Mouse (Mus musculus): Measurements from ENCODE around the gene Mark3. TPM values are rescaled to one million over a fixed set of nuclear protein-coding genes. Genes with fewer than 3 reads are reported as not detected.

Gene Mark3
- total and polyA plus RNA-seq, 3 experiments = 43.9 to 71.6 TPM; not detected in 1

DNA sequence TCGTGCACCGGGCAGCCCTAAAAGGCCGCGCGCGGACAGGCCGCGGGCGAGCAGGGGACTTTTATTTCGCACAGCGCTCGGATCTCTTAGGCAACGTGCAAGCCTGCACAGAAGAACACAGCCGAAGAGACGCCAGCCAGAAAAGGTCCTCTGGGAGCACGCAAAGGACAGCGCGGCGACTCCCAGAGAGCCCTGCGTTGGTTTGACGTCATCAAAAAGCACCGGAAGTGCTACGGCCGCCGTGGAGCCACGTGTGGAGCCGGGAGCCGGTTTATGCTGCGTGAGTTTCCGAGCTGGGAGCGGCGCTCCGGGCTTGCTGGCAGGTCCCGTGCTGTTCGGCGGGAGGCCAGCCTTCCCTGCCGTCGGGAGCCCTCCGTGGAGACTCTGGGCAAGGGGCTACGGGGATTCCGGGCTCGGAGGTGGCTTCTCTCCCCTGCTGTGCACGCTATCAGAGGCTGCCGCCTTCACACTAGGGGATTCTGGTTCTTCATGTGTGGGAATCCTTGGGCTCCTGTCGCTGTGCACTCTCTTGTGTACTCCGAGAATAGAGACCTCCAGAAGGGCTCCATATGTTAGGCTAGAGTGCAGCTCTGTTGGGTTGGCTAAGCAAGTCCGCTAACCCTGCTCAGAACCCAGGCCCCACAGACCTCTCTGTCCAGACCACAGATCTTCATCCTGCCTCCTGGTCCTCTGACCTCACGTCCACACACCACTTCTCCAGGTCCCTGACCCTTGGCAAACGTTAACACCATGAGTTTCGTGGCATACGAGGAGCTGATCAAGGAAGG, 103.8 kb downstream of the Mark3 start, which contains the start of gene Trmt61a:
Trmt61a (plus strand) TSS at position 224 of the 788 bp plus-strand sequence.
- Histone ChIP-seq H3K27ac (ENCODE audit: control insufficient read depth, low read depth, low read length) (peak within 1 kb of the TSS; percentile 95), H3K27me3 (ENCODE audit: control insufficient read depth in 1 of 2, insufficient read depth in 2 of 2, low read length in 2 of 2) (no peaks in the 10 kb centered on the region), H3K79me2 (ENCODE audit: control insufficient read depth, insufficient read depth, low read length, poor library complexity) (peaks cover 25% of the 10 kb centered on the region), H3K9ac (ENCODE audit: control insufficient read depth, low read depth, low read length, poor library complexity, severe bottlenecking) (peak within 1 kb of the TSS; percentile 91), H3K36me3 (ENCODE audit: control insufficient read depth in 1 of 2, insufficient read depth in 2 of 2, low read length in 2 of 2) (peaks cover 0 to 12% of the 10 kb centered on the region in 2 experiments; a peak in 2 of 4 replicates), H3K9me3 (replicated peaks; ENCODE audit: insufficient read depth, low read length) (no peaks in the 10 kb centered on the region), H3K4me1 (ENCODE audit: control insufficient read depth in 1 of 2, insufficient read depth in 2 of 2, low read length in 2 of 2) (peaks cover 8 to 17% of the 10 kb centered on the region in 2 experiments), H3K4me3 (ENCODE audit: control insufficient read depth in 1 of 2, insufficient read depth in 1 of 2, low read depth in 2 of 2, low read length in 2 of 2) (peak within 1 kb of the TSS; percentile 84 to 93)
- peak; percentile 96 for DNase-seq (ENCODE audit: low read depth, low spot score)
- TF ChIP-seq CHD1 (IDR thresholded peaks at IDR 0.05; ENCODE audit: low read depth, low read length) = no peak
- TF ChIP-seq MAFK (IDR thresholded peaks at IDR 0.05; ENCODE audit: borderline replicate concordance, low read depth, low read length) = no peak
- no peak for TF ChIP-seq MEF2A (IDR thresholded peaks at IDR 0.05; ENCODE audit: extremely low read depth, insufficient replicate concordance, low read depth, low read length, poor library complexity, severe bottlenecking)
- no peak for TF ChIP-seq MAZ (IDR thresholded peaks at IDR 0.05; ENCODE audit: low read depth, low read length)
- TF ChIP-seq CTCF (IDR thresholded peaks at IDR 0.05 in 2 of 3, conservative IDR thresholded peaks at IDR 0.05 in 1 of 3; ENCODE audit: control insufficient read depth in 1 of 3, insufficient read depth in 1 of 3, low read depth in 2 of 3, low read length in 3 of 3, poor library complexity in 1 of 3, severe bottlenecking in 1 of 3) = no peak
- peak; percentile 98 for TF ChIP-seq MAX (IDR thresholded peaks at IDR 0.05; ENCODE audit: low read length)
- TF ChIP-seq POLR2AphosphoS5 (IDR thresholded peaks at IDR 0.05; ENCODE audit: borderline replicate concordance, low read depth, low read length) = no peak
- TF ChIP-seq SMC3 (IDR thresholded peaks at IDR 0.05; ENCODE audit: low read depth, low read length) = no peak
- peak; percentile 81 for TF ChIP-seq NELFE (IDR thresholded peaks at IDR 0.05; ENCODE audit: low read depth, low read length)
- TF ChIP-seq TAL1 (IDR thresholded peaks at IDR 0.05; ENCODE audit: low read length) = no peak
- no peak for TF ChIP-seq RCOR1 (IDR thresholded peaks at IDR 0.05; ENCODE audit: low read depth, low read length)
- TF ChIP-seq EP300 (IDR thresholded peaks at IDR 0.05; ENCODE audit: low read depth in 1 of 2, low read length in 2 of 2) = no peak
- no peak for TF ChIP-seq ZMIZ1 (IDR thresholded peaks at IDR 0.05; ENCODE audit: low read depth, low read length)
- TF ChIP-seq NRF1 (IDR thresholded peaks at IDR 0.05; ENCODE audit: insufficient read depth, low read depth, low read length, poor library complexity, severe bottlenecking) = peak; percentile 26; the same call in 1 of the 2 replicates
- TF ChIP-seq USF2 (IDR thresholded peaks at IDR 0.05; ENCODE audit: borderline replicate concordance in 1 of 2, insufficient read depth in 1 of 2, low read depth in 1 of 2, low read length in 2 of 2) = no peak
- TF ChIP-seq RAD21 (IDR thresholded peaks at IDR 0.05; ENCODE audit: low read depth, low read length) = no peak
- peak; percentile 47; the same call in 1 of the 2 replicates for TF ChIP-seq POLR2AphosphoS2 (IDR thresholded peaks at IDR 0.05; ENCODE audit: low read length)
- TF ChIP-seq BHLHE40 (IDR thresholded peaks at IDR 0.05; ENCODE audit: borderline replicate concordance, low read depth, low read length) = no peak
- peak; percentile 95 for TF ChIP-seq ELF1 (IDR thresholded peaks at IDR 0.05; ENCODE audit: low read depth, low read length)
- no peak for TF ChIP-seq UBTF (IDR thresholded peaks at IDR 0.05; ENCODE audit: borderline replicate concordance, insufficient read depth, low read depth, low read length)
- TF ChIP-seq POLR2A (IDR thresholded peaks at IDR 0.05; ENCODE audit: control insufficient read depth in 1 of 2, insufficient read depth in 1 of 2, low read depth in 1 of 2, low read length in 2 of 2, poor library complexity in 1 of 2) = peak; percentile 58 to 84; a peak in 3 of 4 replicates
- peak; percentile 100 for TF ChIP-seq SIN3A (IDR thresholded peaks at IDR 0.05; ENCODE audit: low read length)
- TF ChIP-seq MXI1 (IDR thresholded peaks at IDR 0.05; ENCODE audit: low read depth, low read length) = peak; percentile 100
- no peak for TF ChIP-seq ZNF384 (IDR thresholded peaks at IDR 0.05; ENCODE audit: low read depth, low read length)
- 0 out of 2 replicates have a peak, but pooled peaks have one; percentile 18 for TF ChIP-seq ETS1 (IDR thresholded peaks at IDR 0.05; ENCODE audit: low read depth, low read length)
- no peak for TF ChIP-seq ZC3H11A (IDR thresholded peaks at IDR 0.05; ENCODE audit: low read depth, low read length)
- no peak for TF ChIP-seq JUND (IDR thresholded peaks at IDR 0.05; ENCODE audit: low read depth, low read length)
- peak; percentile 45; the same call in 1 of the 2 replicates for TF ChIP-seq USF1 (IDR thresholded peaks at IDR 0.05; ENCODE audit: low read depth, low read length)
- TF ChIP-seq ZKSCAN1 (IDR thresholded peaks at IDR 0.05; ENCODE audit: low read depth, low read length) = no peak
- TF ChIP-seq TCF12 (IDR thresholded peaks at IDR 0.05; ENCODE audit: low read depth, low read length) = peak; percentile 50
- TF ChIP-seq GABPA (IDR thresholded peaks at IDR 0.05; ENCODE audit: low read depth, low read length) = no peak
- no peak for TF ChIP-seq E2F4 (IDR thresholded peaks at IDR 0.05; ENCODE audit: borderline replicate concordance, low read depth, low read length)
- no peak for TF ChIP-seq CHD2 (IDR thresholded peaks at IDR 0.05; ENCODE audit: low read length)
- no peak; the same call in 1 of the 2 replicates for TF ChIP-seq KAT2A (conservative IDR thresholded peaks at IDR 0.05; ENCODE audit: low read depth, low read length)
- no peak for TF ChIP-seq GATA1 (IDR thresholded peaks at IDR 0.05; ENCODE audit: low read depth, low read length)
- TF ChIP-seq MYB (IDR thresholded peaks at IDR 0.05; ENCODE audit: low read depth, low read length) = no peak
